Mouse (Mus musculus): Measurements from ENCODE around the gene Srf. TPM values are rescaled to one million over a fixed set of nuclear protein-coding genes. Genes with fewer than 3 reads are reported as not detected.
"Not testable (repeated sequence)": the region's sequence is repeated elsewhere in the genome, so short reads cannot be mapped to it uniquely, and the experiment has no call there.

Gene Srf
- polyA plus RNA-seq, 1 experiment from 2014 or later: 11.9 TPM

DNA sequence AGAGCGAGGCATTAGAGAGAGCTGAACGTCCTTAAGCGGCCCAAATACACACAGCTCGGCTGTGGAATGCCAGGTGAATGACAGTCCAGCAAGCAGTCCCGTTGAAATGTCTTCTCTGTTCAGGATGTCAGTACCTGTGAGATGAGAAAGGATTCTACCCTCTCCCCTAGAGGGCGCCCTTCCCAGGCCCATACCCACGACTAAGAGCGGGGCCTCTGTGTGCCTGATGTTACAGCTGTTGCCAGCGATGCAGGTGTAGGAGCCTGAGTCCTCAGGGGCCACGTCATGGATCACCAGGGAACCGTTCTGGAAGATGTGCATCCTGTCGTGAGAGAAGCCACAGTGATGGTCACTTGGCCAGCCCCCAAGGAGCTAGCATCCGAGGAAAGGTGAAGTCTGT lies 20.1 kb upstream of the Srf start:
- Histone ChIP-seq H3K27me3 (replicated peaks; ENCODE audit: control insufficient read depth, insufficient read depth, low read length) (no peaks in the 10 kb centered on the region), H3K27ac (ENCODE audit: low read depth) (no peak overlapping the region), H3K9ac (ENCODE audit: low read length) (no peak overlapping the region), H3K4me2 (ENCODE audit: low read length) (no peak overlapping the region), H3K36me3 (ENCODE audit: control insufficient read depth, insufficient read depth, low read length) (peaks cover 96% of the 10 kb centered on the region), H3K4me3 (ENCODE audit: low read depth, low read length) (no peak overlapping the region), H3K9me3 (ENCODE audit: control insufficient read depth, low read length) (no peaks in the 10 kb centered on the region), H3K4me1 (replicated peaks; ENCODE audit: control insufficient read depth, insufficient read depth, low read length) (no peaks in the 10 kb centered on the region)
- DNase-seq (ENCODE audit: low spot score) (no peak), ATAC-seq (replicated peaks; ENCODE audit: low FRiP score, low TSS enrichment, low read depth) (no peak)
- 82% methylated on average over 13 of the region's 13 CpGs for WGBS

DNA sequence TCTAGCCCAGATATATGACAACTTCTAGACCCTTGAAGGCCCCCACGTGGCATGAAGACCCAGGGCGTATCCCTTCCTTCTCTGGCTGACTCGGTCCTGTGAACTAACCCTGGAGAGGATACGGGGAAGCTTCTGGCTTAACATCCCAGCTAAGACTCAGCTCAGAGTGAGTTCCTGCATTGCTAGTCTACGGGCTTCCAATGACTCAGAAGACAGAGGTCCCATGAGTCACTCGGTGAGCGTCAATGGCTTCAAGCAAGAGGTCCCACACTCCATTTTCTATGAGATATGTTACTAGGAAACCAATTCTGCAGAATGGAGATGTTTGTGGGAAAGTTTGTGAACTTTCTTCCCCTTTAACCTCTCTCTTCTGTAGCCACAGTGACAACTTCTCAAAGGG lies 18.6 kb upstream of the Srf start:
- Histone ChIP-seq H3K27me3 (replicated peaks; ENCODE audit: control insufficient read depth, insufficient read depth, low read length) (no peaks in the 10 kb centered on the region), H3K4me3 (ENCODE audit: low read depth, low read length) (no peak overlapping the region), H3K36me3 (ENCODE audit: control insufficient read depth, insufficient read depth, low read length) (peaks cover 97% of the 10 kb centered on the region), H3K4me1 (replicated peaks; ENCODE audit: control insufficient read depth, insufficient read depth, low read length) (no peaks in the 10 kb centered on the region), H3K9me3 (ENCODE audit: control insufficient read depth, low read length) (no peaks in the 10 kb centered on the region), H3K27ac (ENCODE audit: low read depth) (no peak overlapping the region), H3K4me2 (ENCODE audit: low read length) (no peak overlapping the region), H3K9ac (ENCODE audit: low read length) (no peak overlapping the region)
- 93% methylated on average over 7 of the region's 7 CpGs for WGBS
- DNase-seq (ENCODE audit: low spot score): no peak
- ATAC-seq (replicated peaks; ENCODE audit: low FRiP score, low TSS enrichment, low read depth): no peak

DNA sequence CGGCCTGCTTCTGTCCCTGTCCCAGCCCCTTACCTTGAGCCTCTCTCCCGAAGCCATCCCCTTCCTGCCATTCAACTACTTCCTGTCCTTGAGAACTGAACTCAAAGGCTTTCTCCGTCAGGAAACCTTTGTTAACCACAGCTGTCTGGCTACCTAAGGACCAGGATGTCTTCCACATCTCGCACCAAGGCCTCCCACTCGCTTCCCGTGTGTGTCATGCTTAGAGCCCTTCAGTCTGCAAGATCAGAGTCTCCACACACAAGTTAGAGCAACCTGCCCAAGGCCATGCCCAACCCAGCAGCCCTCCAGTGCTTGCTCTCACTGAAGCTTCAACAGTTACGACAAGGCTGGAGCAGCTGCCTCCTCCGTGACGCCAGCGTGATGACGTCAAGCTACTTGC lies 15.0 kb upstream of the Srf start:
- Histone ChIP-seq H3K36me3 (ENCODE audit: control insufficient read depth, insufficient read depth, low read length) (peaks cover 94% of the 10 kb centered on the region), H3K4me3 (ENCODE audit: low read depth, low read length) (no peak overlapping the region), H3K9me3 (ENCODE audit: control insufficient read depth, low read length) (no peaks in the 10 kb centered on the region), H3K9ac (ENCODE audit: low read length) (no peak overlapping the region), H3K27me3 (replicated peaks; ENCODE audit: control insufficient read depth, insufficient read depth, low read length) (no peaks in the 10 kb centered on the region), H3K4me2 (ENCODE audit: low read length) (no peak overlapping the region), H3K4me1 (replicated peaks; ENCODE audit: control insufficient read depth, insufficient read depth, low read length) (no peaks in the 10 kb centered on the region), H3K27ac (ENCODE audit: low read depth) (peak overlapping the region; percentile 34; the same call in 1 of the 2 replicates)
- ATAC-seq (replicated peaks; ENCODE audit: low FRiP score, low TSS enrichment, low read depth) (no peak), DNase-seq (ENCODE audit: low spot score) (no peak)
- WGBS: 87% methylated on average over 11 of the region's 11 CpGs

DNA sequence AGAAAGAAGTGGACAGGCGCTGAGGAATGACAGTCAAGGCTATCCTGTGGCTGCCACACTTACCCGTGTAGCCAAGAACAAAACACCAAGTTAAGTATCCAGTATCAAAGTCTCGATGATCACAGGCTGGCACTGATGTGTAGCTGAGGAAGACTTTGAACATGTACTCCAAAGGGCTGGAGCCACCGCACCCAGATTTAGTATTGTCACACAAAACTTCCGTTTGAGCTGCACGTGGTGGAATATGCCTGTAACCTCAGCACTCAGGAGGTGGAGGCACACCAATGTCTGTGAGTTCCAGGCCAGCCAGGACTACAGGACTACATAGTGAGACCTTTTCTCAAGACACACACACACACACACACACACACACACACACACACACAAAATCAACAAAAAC lies 3.2 kb upstream of the Srf start:
- 92% methylated on average over 6 of the region's 6 CpGs for WGBS
- no peak overlapping the region for H3K9ac ChIP-seq (ENCODE audit: low read length)
- no peak overlapping the region for H3K4me2 ChIP-seq (ENCODE audit: low read length)
- DNase-seq (ENCODE audit: low spot score) (no peak), ATAC-seq (replicated peaks; ENCODE audit: low FRiP score, low TSS enrichment, low read depth) (no peak)
- peaks cover 14% of the 10 kb centered on the region for H3K36me3 ChIP-seq (ENCODE audit: control insufficient read depth, insufficient read depth, low read length)
- H3K27ac ChIP-seq (ENCODE audit: low read depth): no peak overlapping the region
- no peaks in the 10 kb centered on the region for H3K9me3 ChIP-seq (ENCODE audit: control insufficient read depth, low read length)
- peaks cover 16% of the 10 kb centered on the region for H3K4me1 ChIP-seq (replicated peaks; ENCODE audit: control insufficient read depth, insufficient read depth, low read length)
- H3K4me3 ChIP-seq (ENCODE audit: low read depth, low read length): no peak overlapping the region
- H3K27me3 ChIP-seq (replicated peaks; ENCODE audit: control insufficient read depth, insufficient read depth, low read length): no peaks in the 10 kb centered on the region

DNA sequence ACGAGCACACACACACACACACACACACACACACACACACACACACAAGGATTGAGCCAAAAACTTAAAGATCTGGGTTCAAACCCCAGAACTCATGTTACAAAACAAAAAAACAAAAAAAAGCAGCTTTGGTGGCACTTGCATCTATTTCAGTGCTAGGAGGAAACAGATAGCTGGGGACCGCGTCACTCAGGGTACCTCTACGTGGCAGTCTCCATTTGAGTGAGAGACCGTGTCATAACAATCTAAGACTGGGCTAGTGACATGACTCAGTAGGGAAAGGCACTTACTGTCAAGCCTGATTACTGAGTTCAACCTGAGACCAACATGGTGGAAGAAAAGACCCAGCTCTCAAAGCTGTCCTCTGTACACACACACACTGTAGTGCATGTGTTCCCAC lies 2.2 kb upstream of the Srf start:
- Histone ChIP-seq H3K4me1 (replicated peaks; ENCODE audit: control insufficient read depth, insufficient read depth, low read length) (peaks cover 26% of the 10 kb centered on the region), H3K36me3 (ENCODE audit: control insufficient read depth, insufficient read depth, low read length) (peaks cover 5% of the 10 kb centered on the region; the same call in 1 of the 2 replicates), H3K27ac (ENCODE audit: low read depth) (peak overlapping the region; percentile 97), H3K9me3 (ENCODE audit: control insufficient read depth, low read length) (no peaks in the 10 kb centered on the region), H3K27me3 (replicated peaks; ENCODE audit: control insufficient read depth, insufficient read depth, low read length) (no peaks in the 10 kb centered on the region), H3K9ac (ENCODE audit: low read length) (no peak overlapping the region), H3K4me3 (ENCODE audit: low read depth, low read length) (no peak overlapping the region), H3K4me2 (ENCODE audit: low read length) (no peak overlapping the region)
- no peak for DNase-seq (ENCODE audit: low spot score)
- WGBS: 89% methylated on average over 5 of the region's 5 CpGs
- no peak for ATAC-seq (replicated peaks; ENCODE audit: low FRiP score, low TSS enrichment, low read depth)

DNA sequence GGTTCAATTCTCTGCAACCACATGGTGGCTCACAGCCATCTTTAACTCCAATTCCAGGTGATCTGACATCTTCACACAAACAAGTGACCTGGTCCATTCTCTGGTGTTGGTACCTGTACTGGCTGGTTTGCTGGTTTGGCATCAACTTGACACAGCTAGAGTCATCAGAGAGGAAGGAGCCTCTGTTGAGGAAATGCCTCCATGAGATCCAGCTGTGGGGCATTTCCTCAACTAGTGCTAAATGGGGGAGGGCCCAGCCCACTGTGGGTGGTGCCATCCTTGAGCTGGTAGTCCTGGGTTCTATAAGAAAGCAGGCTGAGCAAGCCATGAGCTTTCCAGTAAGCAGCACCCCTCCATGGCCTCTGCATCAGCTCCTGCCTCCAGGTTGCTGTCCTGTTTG lies 1.3 kb upstream of the Srf start:
- H3K4me3 ChIP-seq (ENCODE audit: low read depth, low read length); H3K27me3 ChIP-seq (replicated peaks; ENCODE audit: control insufficient read depth, insufficient read depth, low read length); DNase-seq (ENCODE audit: low spot score); H3K9me3 ChIP-seq (ENCODE audit: control insufficient read depth, low read length); ATAC-seq (replicated peaks; ENCODE audit: low FRiP score, low TSS enrichment, low read depth); H3K9ac ChIP-seq (ENCODE audit: low read length); H3K36me3 ChIP-seq (ENCODE audit: control insufficient read depth, insufficient read depth, low read length): not testable (repeated sequence)
- Histone ChIP-seq H3K4me2 (ENCODE audit: low read length) (peak overlapping the region; percentile 75), H3K4me1 (replicated peaks; ENCODE audit: control insufficient read depth, insufficient read depth, low read length) (peaks cover 32% of the 10 kb centered on the region), H3K27ac (ENCODE audit: low read depth) (peak overlapping the region; percentile 97)

DNA sequence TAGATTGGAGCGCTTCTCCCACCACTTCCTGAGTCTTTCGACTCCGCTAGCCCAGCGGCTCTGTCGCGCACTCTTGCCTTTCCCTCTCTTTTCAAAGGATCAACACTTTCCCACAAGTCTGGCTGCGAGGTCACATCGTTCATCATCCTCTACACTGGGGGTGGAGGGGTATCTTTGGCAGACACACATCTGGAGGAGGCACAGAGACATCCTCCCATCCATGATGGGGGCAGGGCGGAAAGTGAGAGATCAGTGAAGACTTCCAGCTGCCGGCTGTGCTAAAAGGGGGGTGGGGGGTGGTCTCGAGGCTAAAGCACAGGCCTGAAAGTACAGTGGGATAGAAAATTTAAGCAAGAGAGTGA lies 590 bp upstream of the Srf start:
- under 1% methylated on average over 11 of the region's 11 CpGs for WGBS

DNA sequence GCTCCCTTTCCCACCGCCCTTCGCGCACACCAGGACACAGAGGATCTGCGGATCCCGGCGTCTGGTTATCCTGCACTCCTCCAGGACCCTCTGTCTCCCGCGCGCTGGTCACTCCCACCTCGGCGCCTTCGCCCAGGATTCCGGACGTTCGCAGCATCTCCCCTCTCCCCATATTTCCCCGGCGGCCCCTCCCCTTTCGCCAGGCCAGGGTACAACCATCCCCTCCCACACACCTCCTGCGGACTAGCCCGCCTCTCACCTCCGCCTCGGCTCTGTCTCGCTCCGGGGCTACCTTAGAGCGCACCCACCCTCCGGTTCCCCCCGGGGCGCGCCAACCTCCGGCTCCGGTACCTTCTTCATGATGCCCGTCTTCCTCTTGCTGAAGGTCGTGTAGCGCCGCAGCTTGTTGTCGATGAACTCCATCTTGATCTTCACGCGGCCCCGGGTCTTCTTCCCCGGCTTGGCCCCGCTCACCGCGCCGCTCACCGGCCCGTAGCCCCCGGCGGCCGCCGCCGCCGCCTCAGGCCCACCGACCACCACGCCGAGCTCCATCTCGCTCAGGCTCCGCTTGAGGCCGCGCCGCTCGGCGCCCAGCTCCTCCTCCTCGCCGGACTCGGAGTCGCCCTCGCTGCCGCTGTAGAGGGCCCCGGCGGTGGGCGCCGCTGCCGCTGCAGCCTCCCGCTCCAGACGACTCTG lies 850 bp downstream of the Srf start:
- under 1% methylated on average over 73 of the region's 75 CpGs for WGBS
- ATAC-seq (replicated peaks; ENCODE audit: low FRiP score, low TSS enrichment, low read depth) (no peak; the same call in 1 of the 2 replicates), DNase-seq (ENCODE audit: low spot score) (peak; percentile 77)
- H3K27me3 ChIP-seq (replicated peaks; ENCODE audit: control insufficient read depth, insufficient read depth, low read length): no peaks in the 10 kb centered on the region
- peaks cover 36% of the 10 kb centered on the region for H3K4me1 ChIP-seq (replicated peaks; ENCODE audit: control insufficient read depth, insufficient read depth, low read length)
- H3K36me3 ChIP-seq (ENCODE audit: control insufficient read depth, insufficient read depth, low read length): peaks cover 25% of the 10 kb centered on the region
- peak overlapping the region; percentile 98 for H3K9ac ChIP-seq (ENCODE audit: low read length)
- peak overlapping the region; percentile 93 for H3K4me3 ChIP-seq (ENCODE audit: low read depth, low read length)
- peak overlapping the region; percentile 97 for H3K27ac ChIP-seq (ENCODE audit: low read depth)
- no peaks in the 10 kb centered on the region for H3K9me3 ChIP-seq (ENCODE audit: control insufficient read depth, low read length)
- H3K4me2 ChIP-seq (ENCODE audit: low read length): peak overlapping the region; percentile 75

More for the DNA sequence above, 590 bp upstream of the Srf start:
- H3K36me3 ChIP-seq (ENCODE audit: control insufficient read depth, insufficient read depth, low read length): peaks cover 10% of the 10 kb centered on the region
- H3K9me3 ChIP-seq (ENCODE audit: control insufficient read depth, low read length): no peaks in the 10 kb centered on the region
- ATAC-seq (replicated peaks; ENCODE audit: low FRiP score, low TSS enrichment, low read depth): peak; percentile 20
- DNase-seq (ENCODE audit: low spot score): peak; percentile 86
- H3K27me3 ChIP-seq (replicated peaks; ENCODE audit: control insufficient read depth, insufficient read depth, low read length): no peaks in the 10 kb centered on the region
- peak overlapping the region; percentile 98 for H3K9ac ChIP-seq (ENCODE audit: low read length)
- peak overlapping the region; percentile 93 for H3K4me3 ChIP-seq (ENCODE audit: low read depth, low read length)
- peak overlapping the region; percentile 97 for H3K27ac ChIP-seq (ENCODE audit: low read depth)
- peaks cover 36% of the 10 kb centered on the region for H3K4me1 ChIP-seq (replicated peaks; ENCODE audit: control insufficient read depth, insufficient read depth, low read length)
- H3K4me2 ChIP-seq (ENCODE audit: low read length): peak overlapping the region; percentile 75

DNA sequence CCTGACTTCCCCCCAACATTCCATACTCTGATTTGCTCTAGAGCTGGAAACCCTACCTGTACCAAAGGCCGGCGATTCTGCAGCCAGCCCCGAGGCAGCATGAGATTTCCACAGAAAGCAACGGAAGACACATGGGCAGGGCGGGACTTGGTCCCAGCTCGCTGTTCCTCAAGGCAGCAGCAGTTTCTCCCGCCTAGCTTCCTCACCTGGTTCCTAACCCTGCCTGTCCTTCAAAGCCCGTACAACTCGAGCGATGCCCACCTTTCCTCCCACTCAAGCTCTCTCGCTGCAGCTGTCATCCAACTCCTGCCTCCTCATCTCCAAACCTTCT lies 1.4 kb downstream of the Srf start:
- no peaks in the 10 kb centered on the region for H3K27me3 ChIP-seq (replicated peaks; ENCODE audit: control insufficient read depth, insufficient read depth, low read length)
- H3K4me1 ChIP-seq (replicated peaks; ENCODE audit: control insufficient read depth, insufficient read depth, low read length): peaks cover 36% of the 10 kb centered on the region
- peak overlapping the region; percentile 75 for H3K4me2 ChIP-seq (ENCODE audit: low read length)
- DNase-seq (ENCODE audit: low spot score) (no peak), ATAC-seq (replicated peaks; ENCODE audit: low FRiP score, low TSS enrichment, low read depth) (no peak)
- peak overlapping the region; percentile 93 for H3K4me3 ChIP-seq (ENCODE audit: low read depth, low read length)
- 1% methylated on average over 11 of the region's 11 CpGs for WGBS
- H3K9ac ChIP-seq (ENCODE audit: low read length): peak overlapping the region; percentile 98
- H3K36me3 ChIP-seq (ENCODE audit: control insufficient read depth, insufficient read depth, low read length): peaks cover 30% of the 10 kb centered on the region
- no peaks in the 10 kb centered on the region for H3K9me3 ChIP-seq (ENCODE audit: control insufficient read depth, low read length)
- H3K27ac ChIP-seq (ENCODE audit: low read depth): peak overlapping the region; percentile 97
